Mouse (Mus musculus): Measurements from ENCODE around the gene Hdac11. TPM values are rescaled to one million over a fixed set of nuclear protein-coding genes. Genes with fewer than 3 reads are reported as not detected.
"Not testable (repeated sequence)": the region's sequence is repeated elsewhere in the genome, so short reads cannot be mapped to it uniquely, and the experiment has no call there.

Hdac11 gene
- polyA plus RNA-seq, 1 experiment, result 8.3 TPM

GRCm38 (mm10) chr6:91120206-91120605, 36.3 kb upstream of the Hdac11 start:
- Histone ChIP-seq H3K36me3 (ENCODE audit: control insufficient read depth, insufficient read depth, low read length) (no peaks in the 10 kb centered on the region), H3K4me3 (ENCODE audit: extremely low read depth, insufficient read depth, insufficient read length) (no peak overlapping the region), H3K27me3 (ENCODE audit: control insufficient read depth, insufficient read depth, low read length) (no peaks in the 10 kb centered on the region), H3K4me1 (ENCODE audit: control insufficient read depth, insufficient read depth, insufficient read length) (peaks cover 9% of the 10 kb centered on the region), H3K27ac (ENCODE audit: insufficient read depth, low read length) (no peak overlapping the region)
- WGBS, result 78% methylated on average over 2 of the region's 2 CpGs
- TF ChIP-seq POLR2A (IDR thresholded peaks at IDR 0.05; ENCODE audit: low read depth, low read length), result no peak
- TF ChIP-seq CTCF (IDR thresholded peaks at IDR 0.05; ENCODE audit: extremely low read depth, insufficient read depth, insufficient read length, insufficient replicate concordance), result no peak
- DNase-seq (ENCODE audit: low read depth in 1 of 2, low spot score in 2 of 2), result no peak

GRCm38 (mm10) chr6:91121089-91121488, 35.4 kb upstream of the Hdac11 start:
- WGBS, result 97% methylated on average over 7 of the region's 7 CpGs
- H3K4me3 ChIP-seq (ENCODE audit: extremely low read depth, insufficient read depth, insufficient read length); H3K36me3 ChIP-seq (ENCODE audit: control insufficient read depth, insufficient read depth, low read length); DNase-seq (ENCODE audit: low read depth in 1 of 2, low spot score in 2 of 2); H3K4me1 ChIP-seq (ENCODE audit: control insufficient read depth, insufficient read depth, insufficient read length); H3K27ac ChIP-seq (ENCODE audit: insufficient read depth, low read length); H3K27me3 ChIP-seq (ENCODE audit: control insufficient read depth, insufficient read depth, low read length): not testable (repeated sequence)

GRCm38 (mm10) chr6:91123453-91123852, 33.0 kb upstream of the Hdac11 start:
- H3K4me1 ChIP-seq (ENCODE audit: control insufficient read depth, insufficient read depth, insufficient read length), result peaks cover 5% of the 10 kb centered on the region
- 20% methylated on average over 3 of the region's 3 CpGs for WGBS
- no peaks in the 10 kb centered on the region for H3K36me3 ChIP-seq (ENCODE audit: control insufficient read depth, insufficient read depth, low read length)
- DNase-seq (ENCODE audit: low read depth in 1 of 2, low spot score in 2 of 2), result no peak
- no peak for TF ChIP-seq POLR2A (IDR thresholded peaks at IDR 0.05; ENCODE audit: low read depth, low read length)
- no peak for TF ChIP-seq CTCF (IDR thresholded peaks at IDR 0.05; ENCODE audit: extremely low read depth, insufficient read depth, insufficient read length, insufficient replicate concordance)
- no peak overlapping the region for H3K4me3 ChIP-seq (ENCODE audit: extremely low read depth, insufficient read depth, insufficient read length)
- H3K27ac ChIP-seq (ENCODE audit: insufficient read depth, low read length), result no peak overlapping the region
- H3K27me3 ChIP-seq (ENCODE audit: control insufficient read depth, insufficient read depth, low read length), result no peaks in the 10 kb centered on the region

GRCm38 (mm10) chr6:91124286-91125227, 31.9 kb upstream of the Hdac11 start:
- 50% methylated on average over 7 of the region's 7 CpGs for WGBS
- DNase-seq (ENCODE audit: low read depth in 1 of 2, low spot score in 2 of 2), result no peak
- Histone ChIP-seq H3K36me3 (ENCODE audit: control insufficient read depth, insufficient read depth, low read length) (no peaks in the 10 kb centered on the region), H3K27ac (ENCODE audit: insufficient read depth, low read length) (peak overlapping the region; percentile 60), H3K27me3 (ENCODE audit: control insufficient read depth, insufficient read depth, low read length) (no peaks in the 10 kb centered on the region), H3K4me1 (ENCODE audit: control insufficient read depth, insufficient read depth, insufficient read length) (peaks cover 2% of the 10 kb centered on the region), H3K4me3 (ENCODE audit: extremely low read depth, insufficient read depth, insufficient read length) (no peak overlapping the region)
- TF ChIP-seq CTCF (IDR thresholded peaks at IDR 0.05; ENCODE audit: extremely low read depth, insufficient read depth, insufficient read length, insufficient replicate concordance), result no peak
- TF ChIP-seq POLR2A (IDR thresholded peaks at IDR 0.05; ENCODE audit: low read depth, low read length), result no peak

GRCm38 (mm10) chr6:91125228-91125585, 31.3 kb upstream of the Hdac11 start:
- no peaks in the 10 kb centered on the region for H3K36me3 ChIP-seq (ENCODE audit: control insufficient read depth, insufficient read depth, low read length)
- peaks cover 2% of the 10 kb centered on the region for H3K4me1 ChIP-seq (ENCODE audit: control insufficient read depth, insufficient read depth, insufficient read length)
- H3K4me3 ChIP-seq (ENCODE audit: extremely low read depth, insufficient read depth, insufficient read length), result no peak overlapping the region
- H3K27me3 ChIP-seq (ENCODE audit: control insufficient read depth, insufficient read depth, low read length), result no peaks in the 10 kb centered on the region
- TF ChIP-seq POLR2A (IDR thresholded peaks at IDR 0.05; ENCODE audit: low read depth, low read length) (no peak), CTCF (IDR thresholded peaks at IDR 0.05; ENCODE audit: extremely low read depth, insufficient read depth, insufficient read length, insufficient replicate concordance) (no peak)
- H3K27ac ChIP-seq (ENCODE audit: insufficient read depth, low read length), result no peak overlapping the region
- no peak for DNase-seq (ENCODE audit: low read depth in 1 of 2, low spot score in 2 of 2)
- 66% methylated on average over 2 of the region's 2 CpGs for WGBS

GRCm38 (mm10) chr6:91128996-91129395, 27.5 kb upstream of the Hdac11 start:
- Histone ChIP-seq H3K27ac (ENCODE audit: insufficient read depth, low read length) (no peak overlapping the region), H3K27me3 (ENCODE audit: control insufficient read depth, insufficient read depth, low read length) (no peaks in the 10 kb centered on the region), H3K4me1 (ENCODE audit: control insufficient read depth, insufficient read depth, insufficient read length) (peaks cover 1% of the 10 kb centered on the region), H3K36me3 (ENCODE audit: control insufficient read depth, insufficient read depth, low read length) (no peaks in the 10 kb centered on the region), H3K4me3 (ENCODE audit: extremely low read depth, insufficient read depth, insufficient read length) (no peak overlapping the region)
- TF ChIP-seq POLR2A (IDR thresholded peaks at IDR 0.05; ENCODE audit: low read depth, low read length), result no peak
- TF ChIP-seq CTCF (IDR thresholded peaks at IDR 0.05; ENCODE audit: extremely low read depth, insufficient read depth, insufficient read length, insufficient replicate concordance), result peak; percentile 37; the same call in 1 of the 2 replicates
- DNase-seq (ENCODE audit: low read depth in 1 of 2, low spot score in 2 of 2), result no peak
- 78% methylated on average over 4 of the region's 4 CpGs for WGBS

GRCm38 (mm10) chr6:91130856-91131255, 25.6 kb upstream of the Hdac11 start:
- no peak overlapping the region for H3K27ac ChIP-seq (ENCODE audit: insufficient read depth, low read length)
- 43% methylated on average over 1 of the region's 1 CpGs for whole genome bisulfite sequencing
- no peaks in the 10 kb centered on the region for H3K27me3 ChIP-seq (ENCODE audit: control insufficient read depth, insufficient read depth, low read length)
- H3K4me1 ChIP-seq (ENCODE audit: control insufficient read depth, insufficient read depth, insufficient read length), result no peaks in the 10 kb centered on the region
- H3K4me3 ChIP-seq (ENCODE audit: extremely low read depth, insufficient read depth, insufficient read length), result no peak overlapping the region
- TF ChIP-seq CTCF (IDR thresholded peaks at IDR 0.05; ENCODE audit: extremely low read depth, insufficient read depth, insufficient read length, insufficient replicate concordance), result no peak
- no peak for TF ChIP-seq POLR2A (IDR thresholded peaks at IDR 0.05; ENCODE audit: low read depth, low read length)
- no peak for DNase-seq (ENCODE audit: low read depth in 1 of 2, low spot score in 2 of 2)
- H3K36me3 ChIP-seq (ENCODE audit: control insufficient read depth, insufficient read depth, low read length), result no peaks in the 10 kb centered on the region
